Mouse (Mus musculus) intestine, embryonic 16.5 days (tissue): ENCODE results near the gene Terf2ip. TPM values are rescaled to one million over a fixed set of nuclear protein-coding genes. Genes with fewer than 3 reads are reported as not detected.

Experiments
- polyA plus RNA-seq: library from polyadenylated mRNA; unstranded; fragments of >200 nt; fragmentation: Nextera tagmentation; extraction: Ambion mirVana; gene quantifications from 2 replicates; pipeline ENCODE4 v1.2.1, GENCODE M21; 2015

The Terf2ip gene
- polyA plus RNA-seq, 1 experiment from 2014 or later, result 20.0 TPM

Other genes with a start within 250 kb of the Terf2ip start
- gene Cfdp1, start 157.1 kb upstream of the Terf2ip start, polyA plus RNA-seq, result 156 and 179 TPM in 2 replicates
- gene Tmem170, start 134.6 kb upstream of the Terf2ip start, polyA plus RNA-seq, result 14.9 and 15.7 TPM in 2 replicates
- 0.97 and 1.4 TPM in 2 replicates for gene Chst5, start 101.0 kb upstream of the Terf2ip start, polyA plus RNA-seq
- 8.6 and 8.9 TPM in 2 replicates for gene Tmem231, start 77.5 kb upstream of the Terf2ip start, polyA plus RNA-seq
- gene Gabarapl2, start 70.7 kb upstream of the Terf2ip start, polyA plus RNA-seq, result 208 and 212 TPM in 2 replicates
- gene Adat1, start 19.1 kb upstream of the Terf2ip start, polyA plus RNA-seq, result 6.7 and 7.6 TPM in 2 replicates
- gene Kars, start 75 bp upstream of the Terf2ip start, polyA plus RNA-seq, result 157 and 169 TPM in 2 replicates
- gene Gm6793, start 3.6 kb downstream of the Terf2ip start, polyA plus RNA-seq, result 0.31 and 0.54 TPM in 2 replicates